Mouse (Mus musculus) bone marrow, adult 2 months (tissue): ENCODE measurements around the gene Shc2. TPM values are rescaled to one million over a fixed set of nuclear protein-coding genes. Genes with fewer than 3 reads are reported as not detected.
A peak's percentile ranks its signal among the peaks of the same experiment; 100 is the strongest.

Experiments
- H3K27ac ChIP-seq: fragments of 200-500 bp; 2 replicates; pipeline ENCODE4 v1.5.1; 2012; ENCODE audit warnings: low read depth, mild to moderate bottlenecking, control low read depth, inconsistent platforms, low read length; ENCODE audit not compliant: control insufficient read depth, poor library complexity, insufficient read depth
- H3K4me1 ChIP-seq: fragments of 200-500 bp; 2 replicates; pipeline ENCODE4 v1.6.1; 2011; ENCODE audit warnings: low read length; ENCODE audit not compliant: control insufficient read depth, insufficient read depth
- H3K4me3 ChIP-seq: fragments of 200-500 bp; replicated peaks from 2 replicates; pipeline ENCODE3; 2011; ENCODE audit warnings: mild to moderate bottlenecking, low read depth, low read length, control low read depth; ENCODE audit not compliant: control insufficient read depth
- CTCF ChIP-seq: fragments of 200-500 bp; IDR thresholded peaks from 2 replicates; pipeline ENCODE4 v1.5.1; 2011; ENCODE audit warnings: low read length, control low read depth; ENCODE audit not compliant: control insufficient read depth, insufficient read depth
- POLR2A ChIP-seq: fragments of 200-500 bp; IDR thresholded peaks from 2 replicates; pipeline ENCODE4 v1.6.1; 2011; ENCODE audit warnings: low read depth, mild to moderate bottlenecking, control low read depth, low read length, borderline replicate concordance; ENCODE audit not compliant: control insufficient read depth
- WGBS: fragments of 180-500 bp; shearing (Covaris S2); methylation state at CpG from one replicate; pipeline ENCODE4 v1.1.7; 2018; 5-methylcytosine and 5-hydroxymethylcytosine counted together
- polyA plus RNA-seq: library from polyadenylated mRNA; stranded (reverse); fragments of >200 nt; gene quantifications from 2 replicates; pipeline ENCODE4 v1.2.4, GENCODE M21; 2011; ENCODE audit warnings: low replicate concordance; ENCODE audit not compliant: missing spikeins, insufficient read depth, insufficient read length

Gene Shc2
- polyA plus RNA-seq, 1 experiment: 2.1 TPM

- WGBS: 53% methylated on average over 9 of the region's 9 CpGs
- Histone ChIP-seq H3K4me1 (no peaks in the 10 kb centered on the region), H3K4me3 (no peak overlapping the region), H3K27ac (no peak overlapping the region)
- no peak for TF ChIP-seq POLR2A
- no peak for TF ChIP-seq CTCF
These were observed 53.3 kb downstream of the Shc2 start for GRCm38 (mm10) chr10:79584426-79584825.

- no peak for TF ChIP-seq CTCF
- no peak for TF ChIP-seq POLR2A
- Histone ChIP-seq H3K27ac (no peak overlapping the region), H3K4me3 (no peak overlapping the region), H3K4me1 (no peaks in the 10 kb centered on the region)
- 68% methylated on average over 7 of the region's 7 CpGs for WGBS
These were observed 53.7 kb downstream of the Shc2 start for GRCm38 (mm10) chr10:79584021-79584420.

GRCm38 (mm10) chr10:79581501-79581900, 56.2 kb downstream of the Shc2 start:
- TF ChIP-seq CTCF: no peak
- no peak for TF ChIP-seq POLR2A
- Histone ChIP-seq H3K27ac (no peak overlapping the region), H3K4me1 (no peaks in the 10 kb centered on the region), H3K4me3 (no peak overlapping the region)
- 85% methylated on average over 8 of the region's 8 CpGs for WGBS

GRCm38 (mm10) chr10:79580811-79581210, 56.9 kb downstream of the Shc2 start:
- TF ChIP-seq POLR2A (no peak), CTCF (peak; percentile 61)
- WGBS: 65% methylated on average over 6 of the region's 6 CpGs
- Histone ChIP-seq H3K4me3 (no peak overlapping the region), H3K4me1 (no peaks in the 10 kb centered on the region), H3K27ac (no peak overlapping the region)

GRCm38 (mm10) chr10:79580356-79580755, 57.4 kb downstream of the Shc2 start:
- no peak overlapping the region for H3K4me3 ChIP-seq
- H3K4me1 ChIP-seq: no peaks in the 10 kb centered on the region
- 72% methylated on average over 7 of the region's 7 CpGs for WGBS
- TF ChIP-seq POLR2A (no peak), CTCF (no peak)
- H3K27ac ChIP-seq: no peak overlapping the region

GRCm38 (mm10) chr10:79579781-79580180, 57.9 kb downstream of the Shc2 start:
- Histone ChIP-seq H3K4me1 (no peaks in the 10 kb centered on the region), H3K27ac (no peak overlapping the region), H3K4me3 (no peak overlapping the region)
- TF ChIP-seq CTCF (no peak), POLR2A (no peak)
- WGBS: 79% methylated on average over 12 of the region's 12 CpGs

GRCm38 (mm10) chr10:79578891-79579290, 58.8 kb downstream of the Shc2 start:
- 69% methylated on average over 7 of the region's 7 CpGs for WGBS
- no peak overlapping the region for H3K4me3 ChIP-seq
- TF ChIP-seq CTCF: no peak
- TF ChIP-seq POLR2A: no peak
- H3K4me1 ChIP-seq: no peaks in the 10 kb centered on the region
- H3K27ac ChIP-seq: no peak overlapping the region

GRCm38 (mm10) chr10:79578276-79578675, 59.4 kb downstream of the Shc2 start:
- WGBS: 73% methylated on average over 9 of the region's 9 CpGs
- TF ChIP-seq POLR2A (no peak), CTCF (no peak)
- Histone ChIP-seq H3K4me1 (no peaks in the 10 kb centered on the region), H3K27ac (no peak overlapping the region), H3K4me3 (no peak overlapping the region)

- TF ChIP-seq CTCF: no peak
- TF ChIP-seq POLR2A: no peak
- WGBS: 69% methylated on average over 4 of the region's 4 CpGs
- Histone ChIP-seq H3K27ac (no peak overlapping the region), H3K4me1 (no peaks in the 10 kb centered on the region), H3K4me3 (no peak overlapping the region)
These were observed 60.3 kb downstream of the Shc2 start for GRCm38 (mm10) chr10:79577376-79577775.
